Mouse (Mus musculus): ENCODE results near the gene Dthd1.

Gene Dthd1

DNA sequence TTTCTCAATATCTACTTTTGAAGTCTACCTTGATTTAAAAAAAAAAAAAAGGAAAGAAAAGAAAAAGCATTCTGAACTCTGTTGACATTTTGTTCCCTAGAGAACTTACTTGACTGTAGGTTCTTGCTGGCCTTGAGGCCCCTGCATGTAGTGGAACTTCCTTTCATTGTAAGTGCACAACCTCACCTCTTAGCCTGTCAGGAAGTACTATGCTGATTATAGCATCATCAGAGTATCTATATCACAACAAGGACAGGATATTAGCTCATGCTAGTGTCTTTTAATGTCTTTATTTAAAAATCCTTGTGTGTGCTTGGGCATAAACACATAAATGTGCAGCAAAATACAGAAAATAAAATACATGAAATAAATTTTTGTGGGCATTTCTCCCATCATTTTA, 53.4 kb downstream of the Dthd1 start:
- DNase-seq: no peak

GRCm38 (mm10) chr5:62879530-62879929, 65.9 kb downstream of the Dthd1 start:
- DNase-seq: no peak

- peak; percentile 49 to 56 for DNase-seq
Measured at GRCm38 (mm10) chr5:62895326-62895725, 81.7 kb downstream of the Dthd1 start.

GRCm38 (mm10) chr5:62906954-62907353, 93.3 kb downstream of the Dthd1 start:
- DNase-seq: no peak

GRCm38 (mm10) chr5:62909074-62909473, 95.5 kb downstream of the Dthd1 start:
- DNase-seq: peak; percentile 28 to 45

DNA sequence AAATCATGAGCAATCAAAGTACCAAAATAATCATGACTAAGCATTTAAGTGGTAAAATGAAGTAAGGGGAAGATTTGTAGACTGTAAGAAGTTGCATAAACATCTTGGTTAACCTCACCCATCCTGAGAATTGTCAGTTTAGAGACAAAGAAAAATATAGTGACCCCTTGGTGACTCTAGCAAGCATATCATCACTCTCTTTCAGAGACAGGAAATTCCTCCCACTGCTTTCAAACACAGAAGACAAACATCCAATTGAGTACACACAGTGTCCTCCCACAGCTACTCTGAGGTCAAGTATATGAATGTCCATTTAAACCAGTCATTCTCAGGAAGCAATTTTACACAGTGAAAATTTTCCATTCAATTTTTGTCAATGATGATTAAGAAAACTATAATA, 111.0 kb downstream of the Dthd1 start:
- DNase-seq: no peak
